Mouse (Mus musculus) limb, embryonic 14.5 days (tissue): ENCODE data around the gene Efcab12. TPM values are rescaled to one million over a fixed set of nuclear protein-coding genes. Genes with fewer than 3 reads are reported as not detected.

ENCODE experiments used
- ATAC-seq: fragments of 200-750 bp; cut with Nextera tagmentation; 2 replicates; pipeline ENCODE4 v1.8.0; 2017; ENCODE audit warnings: low read depth, moderate number of reproducible peaks, moderate TSS enrichment; ENCODE audit not compliant: low FRiP score
- DNase-seq: peaks from one replicate; pipeline ENCODE4 v3.0.0-alpha.2; 2015; ENCODE audit warnings: low spot score
- H3K27ac ChIP-seq: fragments of 300-500 bp; sonication (generic); replicated peaks from 2 replicates; pipeline ENCODE4 v1.5.1; 2014; ENCODE audit warnings: low read depth, mild to moderate bottlenecking, low read length, moderate library complexity, mixed read lengths
- H3K27me3 ChIP-seq: fragments of 300-500 bp; sonication (generic); 2 replicates; pipeline ENCODE4 v1.6.1; 2014; ENCODE audit warnings: low read length, mixed read lengths; ENCODE audit not compliant: control insufficient read depth, insufficient read depth
- H3K36me3 ChIP-seq: fragments of 300-500 bp; sonication (generic); 2 replicates; pipeline ENCODE4 v1.6.1; 2014; ENCODE audit warnings: mild to moderate bottlenecking, low read length, moderate library complexity, mixed read lengths; ENCODE audit not compliant: control insufficient read depth, insufficient read depth
- H3K4me1 ChIP-seq: fragments of 300-500 bp; sonication (generic); 2 replicates; pipeline ENCODE4 v1.6.1; 2014; ENCODE audit warnings: antibody characterized with exemption, low read length, mixed read lengths; ENCODE audit not compliant: control insufficient read depth, insufficient read depth
- H3K4me2 ChIP-seq: fragments of 300-500 bp; sonication (generic); replicated peaks from 2 replicates; pipeline ENCODE4 v1.6.1; 2014; ENCODE audit warnings: low read depth, mild to moderate bottlenecking, low read length, moderate library complexity; ENCODE audit not compliant: severe bottlenecking
- H3K4me3 ChIP-seq: fragments of 300-500 bp; sonication (generic); replicated peaks from 2 replicates; pipeline ENCODE4 v1.5.1; 2014; ENCODE audit warnings: low read length
- H3K9ac ChIP-seq: fragments of 300-500 bp; sonication (generic); 2 replicates; pipeline ENCODE4 v1.6.1; 2014; ENCODE audit warnings: mild to moderate bottlenecking, low read depth, low read length, moderate library complexity; ENCODE audit not compliant: severe bottlenecking
- H3K9me3 ChIP-seq: fragments of 300-500 bp; sonication (generic); 2 replicates; pipeline ENCODE4 v1.6.1; 2016; ENCODE audit warnings: low read length; ENCODE audit not compliant: control insufficient read depth
- POLR2A ChIP-seq: fragments of 200-500 bp; IDR thresholded peaks from 2 replicates; pipeline ENCODE4 v1.8.0; 2012; ENCODE audit warnings: inconsistent platforms, mild to moderate bottlenecking, moderate library complexity, borderline replicate concordance; ENCODE audit not compliant: insufficient read depth, insufficient read length; ENCODE audit errors: extremely low read depth
- WGBS: fragments of 180-500 bp; shearing (Covaris S2); extraction: QIAGEN DNeasy Blood & Tissue Kit; methylation state at CpG from one replicate; pipeline ENCODE4 v1.1.7; 2014; 5-methylcytosine and 5-hydroxymethylcytosine counted together
- polyA plus RNA-seq, 2 experiments: library from polyadenylated mRNA; depleted of rRNA in 1 of 2; stranded (reverse) in 1 of 2; unstranded in 1 of 2; fragments of >200 nt; fragmentation: Nextera tagmentation in 1 of 2; extraction: Ambion mirVana in 1 of 2; gene quantifications; 2 replicates each; pipeline versions ENCODE4 v1.2.1 to v1.2.3; 2012 to 2014

Gene Efcab12
- polyA plus RNA-seq, 2 experiments = 0.39 to 0.58 TPM

GRCm38 (mm10) chr6:115859258-115859657 is 21.0 kb upstream of the Efcab12 start:
- no peaks in the 10 kb centered on the region for H3K27me3 ChIP-seq
- no peak for ATAC-seq
- H3K4me3 ChIP-seq = no peak overlapping the region
- H3K4me1 ChIP-seq = peaks cover 20% of the 10 kb centered on the region
- H3K9ac ChIP-seq = no peak overlapping the region
- no peak for TF ChIP-seq POLR2A
- no peak overlapping the region for H3K27ac ChIP-seq
- H3K9me3 ChIP-seq = no peaks in the 10 kb centered on the region
- no peak for DNase-seq
- H3K4me2 ChIP-seq = no peak overlapping the region
- H3K36me3 ChIP-seq = peaks cover 5% of the 10 kb centered on the region; the same call in 1 of the 2 replicates
- WGBS = 60% methylated on average over 4 of the region's 4 CpGs

GRCm38 (mm10) chr6:115856361-115856745 is 18.1 kb upstream of the Efcab12 start:
- 0 out of 2 replicates have a peak overlapping the region, but pooled peaks have one; percentile 28 for H3K9ac ChIP-seq
- ATAC-seq = no peak
- no peaks in the 10 kb centered on the region for H3K27me3 ChIP-seq
- 46% methylated on average over 4 of the region's 4 CpGs for WGBS
- H3K36me3 ChIP-seq = 0 out of 2 replicates have a peak, but pooled peaks cover under 1% of the 10 kb centered on the region
- no peak for TF ChIP-seq POLR2A
- peaks cover 26% of the 10 kb centered on the region for H3K4me1 ChIP-seq
- H3K9me3 ChIP-seq = no peaks in the 10 kb centered on the region
- H3K27ac ChIP-seq = peak overlapping the region; percentile 67
- no peak overlapping the region for H3K4me2 ChIP-seq
- DNase-seq = no peak
- H3K4me3 ChIP-seq = no peak overlapping the region

- DNase-seq (no peak), ATAC-seq (no peak)
- 0 out of 2 replicates have a peak, but pooled peaks cover 2% of the 10 kb centered on the region for H3K36me3 ChIP-seq
- no peak for TF ChIP-seq POLR2A
- peaks cover 26% of the 10 kb centered on the region for H3K4me1 ChIP-seq
- no peaks in the 10 kb centered on the region for H3K27me3 ChIP-seq
- H3K9me3 ChIP-seq = no peaks in the 10 kb centered on the region
- peak overlapping the region; percentile 67 for H3K27ac ChIP-seq
- WGBS = 69% methylated on average over 3 of the region's 3 CpGs
- no peak overlapping the region for H3K4me3 ChIP-seq
- H3K9ac ChIP-seq = no peak overlapping the region
- no peak overlapping the region for H3K4me2 ChIP-seq
Observed at GRCm38 (mm10) chr6:115855733-115856360, 17.6 kb upstream of the Efcab12 start.

GRCm38 (mm10) chr6:115854432-115854831 is 16.2 kb upstream of the Efcab12 start:
- 71% methylated on average over 2 of the region's 2 CpGs for WGBS

GRCm38 (mm10) chr6:115853985-115854384 is 15.8 kb upstream of the Efcab12 start:
- peaks cover 26% of the 10 kb centered on the region for H3K4me1 ChIP-seq
- DNase-seq (no peak), ATAC-seq (no peak)
- TF ChIP-seq POLR2A = no peak
- H3K9ac ChIP-seq = peak overlapping the region; percentile 48
- H3K36me3 ChIP-seq = peaks cover 11% of the 10 kb centered on the region; the same call in 1 of the 2 replicates
- WGBS = 44% methylated on average over 7 of the region's 7 CpGs
- H3K9me3 ChIP-seq = no peaks in the 10 kb centered on the region
- H3K4me3 ChIP-seq = peak overlapping the region; percentile 50
- H3K4me2 ChIP-seq = peak overlapping the region; percentile 58
- H3K27ac ChIP-seq = peak overlapping the region; percentile 87
- no peaks in the 10 kb centered on the region for H3K27me3 ChIP-seq

More at GRCm38 (mm10) chr6:115854432-115854831, 16.2 kb upstream of the Efcab12 start:
- Histone ChIP-seq H3K36me3 (0 out of 2 replicates have a peak, but pooled peaks cover 8% of the 10 kb centered on the region), H3K9me3 (no peaks in the 10 kb centered on the region), H3K4me3 (no peak overlapping the region), H3K4me1 (peaks cover 26% of the 10 kb centered on the region), H3K9ac (no peak overlapping the region), H3K4me2 (no peak overlapping the region), H3K27me3 (no peaks in the 10 kb centered on the region), H3K27ac (no peak overlapping the region)
- no peak for TF ChIP-seq POLR2A
- ATAC-seq = no peak
- DNase-seq = no peak
